Mouse (Mus musculus): ENCODE measurements around the gene Ankrd23. TPM values are rescaled to one million over a fixed set of nuclear protein-coding genes. Genes with fewer than 3 reads are reported as not detected.

Gene Ankrd23
- polyA plus RNA-seq, 1 experiment from 2014 or later = 14.6 TPM

DNA sequence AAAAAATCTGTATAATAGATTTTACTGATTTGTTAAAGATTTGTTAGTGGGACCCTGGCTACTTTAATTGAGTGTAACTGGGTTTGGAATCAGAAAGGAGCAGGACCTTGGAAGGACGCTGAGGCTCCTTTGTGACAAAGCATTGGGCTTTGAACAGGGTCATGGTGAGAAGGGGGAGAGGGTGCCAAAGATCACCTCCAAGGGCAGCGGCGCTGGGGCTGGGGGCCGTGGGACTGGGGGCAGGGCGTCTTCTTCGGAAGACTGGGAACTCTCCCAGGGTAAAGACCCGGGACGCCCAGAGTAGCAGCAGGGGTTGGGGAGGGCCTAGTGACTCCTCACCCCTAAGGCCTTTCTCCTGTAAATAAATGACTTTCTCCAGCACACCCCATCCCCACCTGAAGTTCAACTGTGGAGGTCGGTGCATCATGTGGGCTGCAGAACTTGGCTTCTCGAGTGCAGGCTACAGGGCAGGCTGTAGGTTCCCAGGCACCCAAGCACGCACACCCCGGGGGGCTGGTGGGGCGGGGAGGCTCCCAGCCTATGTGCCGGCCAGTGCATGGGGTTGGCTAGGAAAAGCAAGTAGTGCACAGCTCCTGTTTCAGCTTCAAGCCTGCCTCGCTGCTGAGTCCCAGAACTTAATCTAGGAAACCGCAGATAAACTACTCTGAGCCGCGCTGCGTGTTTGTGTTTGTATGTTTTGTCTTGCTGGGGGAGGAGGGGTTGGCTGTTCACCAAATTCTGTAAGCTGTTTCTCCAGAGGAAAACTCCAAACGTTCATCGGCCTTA is 31.3 kb upstream of the Ankrd23 start:
- peak; percentile 69 for ATAC-seq (ENCODE audit: low FRiP score, low TSS enrichment)
- H3K27ac ChIP-seq (ENCODE audit: low read depth, low read length) = peak overlapping the region; percentile 81
- H3K9me3 ChIP-seq (ENCODE audit: control insufficient read depth, low read length) = no peaks in the 10 kb centered on the region
- peaks cover 48% of the 10 kb centered on the region for H3K4me1 ChIP-seq (ENCODE audit: control insufficient read depth, insufficient read depth, low read length)
- 21% methylated on average over 21 of the region's 21 CpGs for WGBS
- no peak overlapping the region; the same call in 1 of the 2 replicates for H3K4me2 ChIP-seq (replicated peaks; ENCODE audit: low read depth, low read length)
- no peaks in the 10 kb centered on the region for H3K27me3 ChIP-seq (ENCODE audit: control insufficient read depth, insufficient read depth, low read length)
- no peaks in the 10 kb centered on the region for H3K36me3 ChIP-seq (ENCODE audit: control insufficient read depth, insufficient read depth, low read length)
- no peak overlapping the region; the same call in 1 of the 2 replicates for H3K9ac ChIP-seq (ENCODE audit: low read depth, low read length)
- H3K4me3 ChIP-seq (ENCODE audit: low read length) = no peak overlapping the region

DNA sequence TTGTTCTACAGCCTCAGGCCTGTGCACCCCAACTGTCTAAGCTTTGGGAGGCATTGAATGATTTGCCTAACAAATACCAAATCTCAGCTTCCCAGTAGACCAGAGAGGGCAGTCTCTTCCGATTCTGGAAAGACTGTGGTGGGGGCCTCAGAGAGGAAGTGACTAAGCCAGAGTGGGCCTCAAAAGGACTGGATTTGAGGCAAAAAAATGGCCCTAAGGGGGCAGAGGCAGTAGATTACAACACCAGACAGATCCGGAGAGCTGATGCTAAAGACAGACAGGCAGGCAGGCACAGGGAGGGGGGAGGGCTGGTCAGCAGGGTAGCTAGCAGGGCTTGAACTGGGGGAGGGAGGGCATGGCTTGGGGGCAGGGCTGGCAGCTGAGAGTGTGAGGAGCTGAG is 29.7 kb upstream of the Ankrd23 start:
- H3K27me3 ChIP-seq (ENCODE audit: control insufficient read depth, insufficient read depth, low read length) = no peaks in the 10 kb centered on the region
- peaks cover 64% of the 10 kb centered on the region for H3K4me1 ChIP-seq (ENCODE audit: control insufficient read depth, insufficient read depth, low read length)
- H3K27ac ChIP-seq (ENCODE audit: low read depth, low read length) = peak overlapping the region; percentile 4; the same call in 1 of the 2 replicates
- H3K9ac ChIP-seq (ENCODE audit: low read depth, low read length) = no peak overlapping the region
- no peak overlapping the region for H3K4me2 ChIP-seq (replicated peaks; ENCODE audit: low read depth, low read length)
- ATAC-seq (ENCODE audit: low FRiP score, low TSS enrichment) = no peak
- H3K36me3 ChIP-seq (ENCODE audit: control insufficient read depth, insufficient read depth, low read length) = no peaks in the 10 kb centered on the region
- no peaks in the 10 kb centered on the region for H3K9me3 ChIP-seq (ENCODE audit: control insufficient read depth, low read length)
- WGBS = 13% methylated on average over 2 of the region's 2 CpGs
- H3K4me3 ChIP-seq (ENCODE audit: low read length) = no peak overlapping the region

DNA sequence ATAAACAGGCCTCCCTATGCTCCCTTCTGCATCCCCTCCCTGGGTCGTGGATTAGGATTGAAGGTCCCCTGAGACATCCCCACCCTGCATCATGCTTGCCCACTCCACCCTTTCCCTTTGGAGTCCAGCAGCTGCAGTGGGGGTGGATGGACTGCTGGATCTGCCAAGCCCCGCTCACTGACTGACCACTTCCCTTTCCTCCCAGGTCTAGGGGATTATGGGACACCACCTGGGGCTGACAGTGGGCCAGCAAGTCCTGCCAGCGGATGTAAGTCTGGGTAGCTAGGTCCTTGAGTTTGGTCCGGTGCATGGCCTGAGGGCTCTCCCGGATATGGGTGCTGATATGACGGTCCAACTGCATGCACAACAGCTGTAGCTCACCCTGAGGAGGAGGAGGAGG is 27.4 kb upstream of the Ankrd23 start:
- no peak overlapping the region for H3K27ac ChIP-seq (ENCODE audit: low read depth, low read length)
- peaks cover 62% of the 10 kb centered on the region for H3K4me1 ChIP-seq (ENCODE audit: control insufficient read depth, insufficient read depth, low read length)
- no peaks in the 10 kb centered on the region for H3K27me3 ChIP-seq (ENCODE audit: control insufficient read depth, insufficient read depth, low read length)
- H3K36me3 ChIP-seq (ENCODE audit: control insufficient read depth, insufficient read depth, low read length) = no peaks in the 10 kb centered on the region
- no peak overlapping the region for H3K4me2 ChIP-seq (replicated peaks; ENCODE audit: low read depth, low read length)
- 72% methylated on average over 6 of the region's 6 CpGs for WGBS
- no peaks in the 10 kb centered on the region for H3K9me3 ChIP-seq (ENCODE audit: control insufficient read depth, low read length)
- no peak for ATAC-seq (ENCODE audit: low FRiP score, low TSS enrichment)
- no peak overlapping the region for H3K9ac ChIP-seq (ENCODE audit: low read depth, low read length)
- no peak overlapping the region for H3K4me3 ChIP-seq (ENCODE audit: low read length)

DNA sequence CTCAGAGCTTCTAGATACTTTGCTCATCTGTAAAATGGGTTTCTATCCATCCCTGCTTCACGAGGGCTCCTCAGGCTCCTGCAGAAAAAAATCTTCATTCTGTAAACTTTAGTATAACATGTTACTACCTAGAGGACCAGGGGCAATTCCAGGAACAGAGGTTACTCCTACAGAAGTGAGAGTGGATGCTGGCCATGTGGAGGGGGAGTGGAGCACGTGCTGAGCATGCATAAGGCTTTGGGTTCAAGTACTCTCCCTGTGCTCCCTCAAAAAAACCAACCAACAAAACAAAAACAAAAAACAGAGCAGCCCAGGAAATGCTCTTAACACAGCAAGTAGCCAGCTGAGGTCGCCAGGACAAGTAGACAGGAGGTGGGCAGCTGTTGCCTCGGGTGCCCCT is 26.9 kb upstream of the Ankrd23 start:
- H3K9ac ChIP-seq (ENCODE audit: low read depth, low read length) = no peak overlapping the region
- H3K27me3 ChIP-seq (ENCODE audit: control insufficient read depth, insufficient read depth, low read length) = no peaks in the 10 kb centered on the region
- 37% methylated on average over 4 of the region's 4 CpGs for WGBS
- H3K36me3 ChIP-seq (ENCODE audit: control insufficient read depth, insufficient read depth, low read length) = no peaks in the 10 kb centered on the region
- no peak overlapping the region; the same call in 1 of the 2 replicates for H3K27ac ChIP-seq (ENCODE audit: low read depth, low read length)
- no peak overlapping the region for H3K4me3 ChIP-seq (ENCODE audit: low read length)
- ATAC-seq (ENCODE audit: low FRiP score, low TSS enrichment) = no peak
- H3K4me1 ChIP-seq (ENCODE audit: control insufficient read depth, insufficient read depth, low read length) = peaks cover 63% of the 10 kb centered on the region
- no peak overlapping the region for H3K4me2 ChIP-seq (replicated peaks; ENCODE audit: low read depth, low read length)
- H3K9me3 ChIP-seq (ENCODE audit: control insufficient read depth, low read length) = no peaks in the 10 kb centered on the region

DNA sequence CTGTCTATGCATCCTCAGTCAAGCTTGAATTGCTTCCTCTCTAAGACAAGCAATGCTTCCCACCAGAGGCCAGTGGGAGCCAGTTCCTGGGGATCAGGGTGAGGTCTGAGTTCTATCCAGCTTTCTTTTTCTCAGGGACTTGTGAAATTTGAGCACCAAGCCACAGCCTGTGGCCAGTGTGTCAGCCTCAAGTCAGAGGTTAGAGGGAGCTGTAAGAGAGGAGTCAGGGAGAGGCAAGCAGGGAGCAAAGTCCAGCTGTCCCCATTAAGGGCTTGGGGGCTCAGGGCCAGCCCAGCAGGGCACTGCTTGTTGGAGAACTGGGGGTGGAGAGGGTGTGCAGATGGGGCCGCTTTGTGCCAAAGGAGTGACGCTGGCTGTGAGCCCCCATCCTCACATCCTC is 26.5 kb upstream of the Ankrd23 start:
- Histone ChIP-seq H3K9me3 (ENCODE audit: control insufficient read depth, low read length) (no peaks in the 10 kb centered on the region), H3K27me3 (ENCODE audit: control insufficient read depth, insufficient read depth, low read length) (no peaks in the 10 kb centered on the region), H3K4me3 (ENCODE audit: low read length) (no peak overlapping the region), H3K4me2 (replicated peaks; ENCODE audit: low read depth, low read length) (no peak overlapping the region), H3K9ac (ENCODE audit: low read depth, low read length) (no peak overlapping the region), H3K36me3 (ENCODE audit: control insufficient read depth, insufficient read depth, low read length) (no peaks in the 10 kb centered on the region), H3K4me1 (ENCODE audit: control insufficient read depth, insufficient read depth, low read length) (peaks cover 59% of the 10 kb centered on the region), H3K27ac (ENCODE audit: low read depth, low read length) (peak overlapping the region; percentile 25; the same call in 1 of the 2 replicates)
- peak; percentile 12; the same call in 1 of the 2 replicates for ATAC-seq (ENCODE audit: low FRiP score, low TSS enrichment)
- 38% methylated on average over 2 of the region's 2 CpGs for WGBS

DNA sequence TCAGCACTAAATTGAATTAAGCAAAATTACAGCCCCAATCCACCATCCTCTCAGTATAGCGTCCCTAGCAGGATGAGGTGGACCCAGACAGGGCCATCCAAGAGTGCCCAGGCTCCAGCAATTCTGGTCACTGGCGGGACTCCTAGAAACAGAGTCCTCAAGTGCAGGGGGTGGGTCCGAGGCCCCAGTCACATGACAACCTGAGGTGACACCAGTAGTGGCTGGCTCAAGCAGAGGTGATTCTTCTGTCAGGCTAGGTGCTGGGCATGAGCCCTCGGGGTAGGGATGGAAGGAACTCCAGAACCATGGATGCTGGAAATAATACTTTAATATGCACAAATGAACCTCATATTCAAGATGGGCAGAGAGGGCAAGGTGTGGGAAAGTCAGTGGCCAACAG is 25.7 kb upstream of the Ankrd23 start:
- H3K9me3 ChIP-seq (ENCODE audit: control insufficient read depth, low read length) = no peaks in the 10 kb centered on the region
- ATAC-seq (ENCODE audit: low FRiP score, low TSS enrichment) = no peak
- WGBS = 47% methylated on average over 4 of the region's 4 CpGs
- H3K27ac ChIP-seq (ENCODE audit: low read depth, low read length) = no peak overlapping the region
- H3K4me3 ChIP-seq (ENCODE audit: low read length) = no peak overlapping the region
- no peak overlapping the region for H3K4me2 ChIP-seq (replicated peaks; ENCODE audit: low read depth, low read length)
- H3K4me1 ChIP-seq (ENCODE audit: control insufficient read depth, insufficient read depth, low read length) = peaks cover 53% of the 10 kb centered on the region
- H3K27me3 ChIP-seq (ENCODE audit: control insufficient read depth, insufficient read depth, low read length) = no peaks in the 10 kb centered on the region
- no peak overlapping the region for H3K9ac ChIP-seq (ENCODE audit: low read depth, low read length)
- no peaks in the 10 kb centered on the region for H3K36me3 ChIP-seq (ENCODE audit: control insufficient read depth, insufficient read depth, low read length)

DNA sequence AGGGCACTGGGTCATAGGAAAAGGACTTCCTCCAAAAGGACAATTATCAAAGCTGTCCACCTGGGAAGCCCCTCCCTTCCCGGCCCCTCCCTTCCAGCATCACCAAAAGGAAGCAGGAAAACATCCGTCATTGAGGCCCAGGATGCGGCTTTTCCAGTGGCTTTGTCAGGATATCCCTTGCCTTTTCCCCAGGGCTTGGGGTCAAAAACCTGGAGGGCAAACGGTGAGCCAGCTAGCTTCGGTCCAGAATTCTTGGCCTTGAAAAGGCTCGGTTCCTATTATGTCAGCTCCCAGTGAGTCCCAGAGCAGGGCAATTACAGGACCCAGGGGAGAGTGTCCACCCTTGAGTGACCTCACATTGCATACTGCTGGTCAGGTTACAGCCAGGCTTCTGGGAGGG is 24.2 kb upstream of the Ankrd23 start:
- Histone ChIP-seq H3K4me3 (ENCODE audit: low read length) (no peak overlapping the region), H3K27ac (ENCODE audit: low read depth, low read length) (no peak overlapping the region), H3K9ac (ENCODE audit: low read depth, low read length) (no peak overlapping the region), H3K36me3 (ENCODE audit: control insufficient read depth, insufficient read depth, low read length) (no peaks in the 10 kb centered on the region), H3K9me3 (ENCODE audit: control insufficient read depth, low read length) (no peaks in the 10 kb centered on the region), H3K4me1 (ENCODE audit: control insufficient read depth, insufficient read depth, low read length) (peaks cover 40% of the 10 kb centered on the region), H3K4me2 (replicated peaks; ENCODE audit: low read depth, low read length) (no peak overlapping the region), H3K27me3 (ENCODE audit: control insufficient read depth, insufficient read depth, low read length) (no peaks in the 10 kb centered on the region)
- no peak for ATAC-seq (ENCODE audit: low FRiP score, low TSS enrichment)
- WGBS = 14% methylated on average over 6 of the region's 6 CpGs

DNA sequence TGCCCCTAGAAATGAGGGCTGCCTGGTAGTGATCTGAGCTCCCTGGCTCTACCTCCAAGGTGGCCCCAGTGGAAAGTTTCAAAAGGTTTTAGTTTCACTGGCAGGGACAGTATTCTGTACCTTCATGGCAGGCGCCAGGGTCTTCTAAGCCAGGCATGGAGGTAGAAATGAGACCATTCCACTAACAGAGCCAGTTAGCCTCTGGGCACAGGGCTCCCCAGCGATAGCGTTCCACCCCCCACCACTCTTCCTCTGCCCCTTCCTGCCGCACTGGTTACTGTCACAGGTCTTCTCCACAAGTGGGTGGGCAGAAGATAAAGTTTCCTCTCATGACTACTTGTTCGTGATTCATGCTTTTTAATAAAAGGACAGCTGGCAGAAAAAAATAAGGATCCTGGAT is 23.2 kb upstream of the Ankrd23 start:
- no peak overlapping the region for H3K4me3 ChIP-seq (ENCODE audit: low read length)
- H3K27me3 ChIP-seq (ENCODE audit: control insufficient read depth, insufficient read depth, low read length) = no peaks in the 10 kb centered on the region
- H3K36me3 ChIP-seq (ENCODE audit: control insufficient read depth, insufficient read depth, low read length) = peaks cover 6% of the 10 kb centered on the region; the same call in 1 of the 2 replicates
- 49% methylated on average over 5 of the region's 5 CpGs for WGBS
- no peak overlapping the region for H3K9ac ChIP-seq (ENCODE audit: low read depth, low read length)
- H3K4me1 ChIP-seq (ENCODE audit: control insufficient read depth, insufficient read depth, low read length) = peaks cover 48% of the 10 kb centered on the region
- no peak for ATAC-seq (ENCODE audit: low FRiP score, low TSS enrichment)
- H3K4me2 ChIP-seq (replicated peaks; ENCODE audit: low read depth, low read length) = no peak overlapping the region
- H3K27ac ChIP-seq (ENCODE audit: low read depth, low read length) = no peak overlapping the region
- H3K9me3 ChIP-seq (ENCODE audit: control insufficient read depth, low read length) = no peaks in the 10 kb centered on the region

DNA sequence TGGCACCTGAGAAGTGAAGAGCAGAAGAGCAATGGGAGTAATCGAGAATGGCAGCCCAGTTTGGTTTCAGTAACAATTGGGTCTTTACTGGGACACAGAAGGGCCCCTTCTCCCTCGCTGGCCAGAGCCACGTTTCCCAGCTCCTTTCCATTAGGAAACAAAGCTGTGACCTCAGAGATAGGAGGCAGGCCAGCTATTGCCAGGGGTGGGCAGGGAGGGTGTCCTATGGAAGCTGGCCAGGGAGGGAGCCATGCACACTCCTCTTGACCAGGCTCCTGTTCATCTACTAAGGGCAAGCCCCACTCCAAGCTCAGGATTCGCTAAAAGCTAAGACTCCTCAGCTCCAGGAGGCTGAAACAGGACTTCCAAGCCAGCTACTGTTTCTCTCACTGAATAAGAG is 22.6 kb upstream of the Ankrd23 start:
- Histone ChIP-seq H3K27me3 (ENCODE audit: control insufficient read depth, insufficient read depth, low read length) (no peaks in the 10 kb centered on the region), H3K36me3 (ENCODE audit: control insufficient read depth, insufficient read depth, low read length) (peaks cover 11% of the 10 kb centered on the region), H3K4me1 (ENCODE audit: control insufficient read depth, insufficient read depth, low read length) (peaks cover 54% of the 10 kb centered on the region), H3K9ac (ENCODE audit: low read depth, low read length) (peak overlapping the region; percentile 97), H3K4me3 (ENCODE audit: low read length) (peak overlapping the region; percentile 55), H3K27ac (ENCODE audit: low read depth, low read length) (peak overlapping the region; percentile 100), H3K4me2 (replicated peaks; ENCODE audit: low read depth, low read length) (peak overlapping the region; percentile 56), H3K9me3 (ENCODE audit: control insufficient read depth, low read length) (no peaks in the 10 kb centered on the region)
- ATAC-seq (ENCODE audit: low FRiP score, low TSS enrichment) = no peak
- WGBS = 8% methylated on average over 4 of the region's 4 CpGs
